Mouse (Mus musculus) T-helper 17 cell (primary cell): ENCODE measurements at regions not wholly inside any gene's neighbourhood (a gene's known extent, or its start where the extent isn't known, plus 50 kb on each side); places are given as distances from the start of the nearest gene placed in this dataset.

Source experiments
- in situ Hi-C, 2 experiments: fragments of 300-600 bp; cut with MboI, MseI; formaldehyde crosslinking; loops; 1 replicate in 1 of 2; 2 replicates in 1 of 2; pipeline ENCODE4 v1.15.1; 2025; ENCODE audit warnings: high pct_unique_total_duplicates in 2 of 2

- in situ Hi-C loops, result no loop called here
Measured at GRCm38 (mm10) chr12:69101965-69102364, 57.0 kb downstream of the Rps29 start.

- in situ Hi-C loops, result no loop called here
Measured at GRCm38 (mm10) chr12:69094856-69095255, 64.1 kb downstream of the Rps29 start.

GRCm38 (mm10) chr12:69093073-69093797, 65.8 kb downstream of the Rps29 start:
- in situ Hi-C loops, result no loop called here

GRCm38 (mm10) chr12:69087928-69088609, 70.9 kb downstream of the Rps29 start:
- in situ Hi-C loops, result no loop called here

GRCm38 (mm10) chr12:69085522-69086179, 73.3 kb downstream of the Rps29 start:
- in situ Hi-C loops, result no loop called here

- in situ Hi-C loops, result no loop called here
Measured at GRCm38 (mm10) chr12:69084656-69085055, 74.3 kb downstream of the Rps29 start.

- in situ Hi-C loops, result no loop called here
Measured at GRCm38 (mm10) chr12:69082051-69082450, 76.9 kb downstream of the Rps29 start.

DNA sequence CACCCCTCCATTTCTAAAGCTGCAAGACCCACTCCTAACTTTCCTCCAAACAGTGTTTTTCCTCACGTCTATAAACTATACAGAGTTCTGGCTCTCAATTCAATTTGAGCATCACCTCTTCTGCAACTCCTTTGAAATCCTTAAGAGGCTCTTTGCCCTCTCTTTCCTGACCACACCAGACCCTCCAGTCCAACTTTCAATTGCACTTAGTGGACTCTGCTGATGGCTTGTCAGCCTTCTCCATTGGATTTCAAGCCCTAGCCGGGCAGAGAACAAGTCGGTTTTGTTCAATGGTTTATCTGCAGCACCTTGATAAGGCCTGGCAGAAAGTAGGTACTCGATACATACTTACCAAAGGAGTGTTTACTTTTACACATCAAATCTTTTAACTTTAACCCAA, 119.4 kb downstream of the Rps29 start:
- in situ Hi-C loops, result no loop called here

DNA sequence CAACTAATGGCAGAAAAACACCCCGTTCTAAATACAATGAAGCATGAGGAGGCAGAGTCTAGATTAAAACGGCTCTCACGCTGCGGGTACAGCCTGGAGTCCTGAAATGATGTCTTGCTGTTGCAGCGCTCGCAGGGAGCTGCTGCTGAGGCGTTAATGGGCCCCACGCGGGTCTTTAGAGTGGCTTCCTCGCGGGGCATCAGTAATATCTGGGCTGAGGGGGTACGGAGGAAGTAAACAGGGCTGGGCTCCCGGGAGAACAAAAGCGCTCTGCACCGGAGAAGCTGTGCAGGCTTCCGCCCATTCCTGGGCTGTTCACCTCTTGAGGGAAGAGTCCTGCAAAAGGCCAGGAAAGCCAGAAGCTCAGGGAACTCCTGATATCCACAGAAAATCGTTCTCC, 135.4 kb downstream of the Rps29 start:
- in situ Hi-C loops, result no loop called here

- in situ Hi-C loops, result no loop called here
Measured at GRCm38 (mm10) chr12:69016705-69017306, 142.2 kb downstream of the Rps29 start.

DNA sequence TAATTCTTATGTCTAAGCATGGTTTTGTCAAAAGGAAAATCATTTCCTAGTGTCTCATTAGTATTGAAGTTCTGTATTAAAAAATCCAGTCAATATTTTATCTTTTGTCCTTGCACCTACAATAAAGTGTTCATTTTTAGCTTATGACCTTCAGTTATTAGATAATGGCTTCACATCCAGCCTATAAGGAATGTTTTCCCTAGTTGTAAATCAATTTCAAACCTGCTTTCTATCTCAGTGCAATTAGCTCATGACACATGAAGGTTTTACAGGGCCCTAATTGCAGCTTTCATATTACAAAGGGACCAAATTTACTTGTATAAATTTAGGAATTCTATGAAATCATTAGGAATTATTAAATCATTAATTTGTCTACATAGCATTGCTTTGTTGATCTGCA, 153.8 kb downstream of the Rps29 start:
- in situ Hi-C loops, result no loop called here

- in situ Hi-C loops, result no loop called here
Measured at GRCm38 (mm10) chr12:69002106-69002505, 156.9 kb downstream of the Rps29 start.

DNA sequence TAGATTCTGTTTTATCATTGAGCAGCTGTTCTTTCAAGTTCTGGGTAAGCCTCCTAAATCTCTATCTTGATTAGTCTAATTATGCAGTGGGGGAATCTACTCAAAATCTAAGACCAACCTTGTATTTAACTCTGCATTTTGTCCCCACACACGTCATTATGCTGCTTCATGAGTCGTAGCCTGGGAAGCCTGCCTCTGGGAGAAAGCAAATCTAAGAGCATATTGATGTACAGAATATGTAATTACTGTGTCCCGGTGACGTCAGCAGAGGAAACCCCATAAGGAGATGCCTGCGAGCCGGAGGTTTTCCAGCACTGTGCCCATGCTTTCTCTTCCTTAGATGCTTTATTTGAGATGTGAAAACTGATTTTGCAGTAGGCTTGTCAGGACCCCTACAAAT, 161.7 kb downstream of the Rps29 start:
- in situ Hi-C loops, result no loop called here

- in situ Hi-C loops, result no loop called here
Measured at GRCm38 (mm10) chr12:68996740-68997139, 162.2 kb downstream of the Rps29 start.

- in situ Hi-C loops, result no loop called here
Measured at GRCm38 (mm10) chr12:68980640-68981039, 178.3 kb downstream of the Rps29 start.

DNA sequence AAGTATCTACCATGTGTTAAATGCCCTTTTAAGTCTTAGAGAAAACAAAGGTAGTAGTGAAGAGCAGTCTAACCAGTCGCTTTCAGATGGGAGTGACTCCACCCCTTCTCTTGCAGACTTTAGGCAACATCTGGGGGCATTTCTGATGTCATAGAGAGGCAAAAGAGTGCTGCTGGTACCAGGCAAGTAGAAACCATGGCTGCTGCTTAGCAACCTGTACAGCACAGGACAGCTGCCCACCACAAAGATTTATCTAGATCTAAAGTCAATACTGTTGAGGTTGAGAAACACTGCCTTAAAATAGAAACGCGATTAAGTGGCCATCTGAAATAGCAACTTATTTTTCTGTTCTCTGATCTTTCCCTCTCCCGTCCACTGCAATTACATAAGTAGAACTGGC, 178.8 kb downstream of the Rps29 start:
- in situ Hi-C loops, result no loop called here

- in situ Hi-C loops, result no loop called here
Measured at GRCm38 (mm10) chr12:68979232-68979631, 179.8 kb downstream of the Rps29 start.

- in situ Hi-C loops, result no loop called here
Measured at GRCm38 (mm10) chr12:68977276-68977675, 181.7 kb downstream of the Rps29 start.

GRCm38 (mm10) chr12:68947240-68947639, 211.7 kb downstream of the Rps29 start:
- in situ Hi-C loops, result no loop called here

DNA sequence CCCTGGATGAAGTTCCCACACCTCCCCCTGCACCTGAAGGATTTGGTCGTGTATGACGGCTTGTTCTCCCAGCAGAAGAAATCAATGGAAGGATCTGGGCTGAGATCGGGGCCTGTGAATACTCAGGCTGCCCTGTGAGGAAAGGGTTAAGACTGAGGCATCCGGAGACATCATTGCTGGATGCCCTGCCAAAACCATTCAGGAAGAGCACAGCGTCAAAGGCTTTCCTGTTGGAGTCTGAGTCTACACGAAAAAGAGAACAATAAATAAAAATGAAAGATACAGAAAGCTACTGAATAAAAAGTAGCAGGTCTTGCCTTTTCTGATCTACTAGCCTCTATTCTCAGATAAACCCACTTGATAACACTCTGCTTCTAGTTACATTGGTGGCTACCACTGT, 248.4 kb downstream of the Rps29 start:
- in situ Hi-C loops, result no loop called here

GRCm38 (mm10) chr12:68904770-68905169, 254.2 kb downstream of the Rps29 start:
- in situ Hi-C loops, result loop anchor here in 1 of 2 experiments (10.0 kb wide), 1 partner anchor 660 kb away; no protein-coding TSS in a partner anchor

DNA sequence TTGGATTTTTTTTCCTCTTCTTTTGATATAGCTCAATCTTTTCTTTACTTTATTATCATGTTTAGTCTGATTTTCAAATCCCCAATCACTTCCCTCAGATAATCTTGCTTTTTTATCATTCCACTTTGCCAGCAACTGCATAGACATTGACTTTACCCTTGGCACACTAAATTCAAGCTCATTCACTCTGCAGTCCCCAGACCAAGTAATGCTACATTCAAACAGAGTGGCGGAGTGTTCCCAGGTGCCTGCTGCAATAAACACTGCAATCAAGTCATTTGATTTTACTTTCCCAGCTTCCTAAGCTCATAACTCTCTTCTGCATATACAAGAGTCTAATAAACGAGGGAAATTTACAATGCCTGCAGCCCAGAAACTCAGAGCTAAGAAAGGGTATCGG, 269.8 kb downstream of the Rps29 start:
- in situ Hi-C loops, result no loop called here
